Mouse (Mus musculus) cerebellum, adult 2 months (tissue): ENCODE data around the gene Lrmda. TPM values are rescaled to one million over a fixed set of nuclear protein-coding genes. Genes with fewer than 3 reads are reported as not detected.

Experiments used
- DNase-seq, 2 experiments: peaks; one replicate each; pipeline ENCODE4 v3.0.0; 2021
- H3K27ac ChIP-seq: fragments of 200-500 bp; 2 replicates; pipeline ENCODE4 v1.5.1; 2012; ENCODE audit warnings: low read length, control low read depth, inconsistent platforms; ENCODE audit not compliant: insufficient read depth
- H3K27me3 ChIP-seq: fragments of 200-500 bp; 2 replicates; pipeline ENCODE4 v1.6.1; 2012; ENCODE audit warnings: inconsistent platforms, mild to moderate bottlenecking, low read length, moderate library complexity; ENCODE audit not compliant: control insufficient read depth, insufficient read depth
- H3K4me1 ChIP-seq: fragments of 200-500 bp; 2 replicates; pipeline ENCODE4 v1.6.1; 2011; ENCODE audit warnings: low read length; ENCODE audit not compliant: control insufficient read depth, insufficient read depth
- H3K4me3 ChIP-seq: fragments of 200-500 bp; replicated peaks from 2 replicates; pipeline ENCODE3; 2011; ENCODE audit warnings: mild to moderate bottlenecking, low read depth, low read length, control low read depth; ENCODE audit not compliant: insufficient read depth
- CTCF ChIP-seq: fragments of 200-500 bp; IDR thresholded peaks from 2 replicates; pipeline ENCODE4 v1.5.1; 2011; ENCODE audit warnings: low read depth, mild to moderate bottlenecking, control low read depth, low read length, moderate library complexity, borderline replicate concordance; ENCODE audit not compliant: insufficient read depth
- POLR2A ChIP-seq: fragments of 200-500 bp; IDR thresholded peaks from 2 replicates; pipeline ENCODE4 v1.6.1; 2011; ENCODE audit warnings: low read length, control low read depth, borderline replicate concordance; ENCODE audit not compliant: insufficient read depth
- WGBS: fragments of 180-500 bp; shearing (Covaris S2); methylation state at CpG from one replicate; pipeline ENCODE4 v1.1.7; 2018; 5-methylcytosine and 5-hydroxymethylcytosine counted together
- polyA plus RNA-seq: library from polyadenylated mRNA; depleted of rRNA; stranded (reverse); fragments of >200 nt; gene quantifications from 2 replicates; pipeline ENCODE4 v1.2.3, GENCODE M21; 2012

The Lrmda gene
- polyA plus RNA-seq, 1 experiment = 0.65 TPM

GRCm38 (mm10) chr14:22809229-22809628 lies 789.7 kb downstream of the Lrmda start:
- Histone ChIP-seq H3K4me3 (no peak overlapping the region), H3K27me3 (no peaks in the 10 kb centered on the region; the same call in 1 of the 2 replicates), H3K4me1 (no peaks in the 10 kb centered on the region), H3K27ac (no peak overlapping the region)
- TF ChIP-seq POLR2A (no peak), CTCF (no peak)
- no peak for DNase-seq
- 63% methylated on average over 3 of the region's 3 CpGs for WGBS

- 63% methylated on average over 1 of the region's 1 CpGs for WGBS
- TF ChIP-seq POLR2A = no peak
- TF ChIP-seq CTCF = no peak
- Histone ChIP-seq H3K4me3 (no peak overlapping the region), H3K4me1 (no peaks in the 10 kb centered on the region), H3K27me3 (no peaks in the 10 kb centered on the region; the same call in 1 of the 2 replicates), H3K27ac (no peak overlapping the region)
- DNase-seq = no peak
Observed at GRCm38 (mm10) chr14:22810531-22810930, 791.0 kb downstream of the Lrmda start.

- TF ChIP-seq POLR2A (no peak), CTCF (no peak)
- no peak overlapping the region for H3K4me3 ChIP-seq
- 57% methylated on average over 6 of the region's 6 CpGs for WGBS
- no peaks in the 10 kb centered on the region for H3K27me3 ChIP-seq
- H3K4me1 ChIP-seq = no peaks in the 10 kb centered on the region
- H3K27ac ChIP-seq = no peak overlapping the region
- no peak for DNase-seq
Observed at GRCm38 (mm10) chr14:22812824-22813223, 793.3 kb downstream of the Lrmda start.

- WGBS = 43% methylated on average over 7 of the region's 7 CpGs
- Histone ChIP-seq H3K27ac (no peak overlapping the region), H3K4me1 (no peaks in the 10 kb centered on the region), H3K27me3 (no peaks in the 10 kb centered on the region), H3K4me3 (no peak overlapping the region)
- no peak for DNase-seq
- TF ChIP-seq POLR2A (no peak), CTCF (no peak)
Observed at GRCm38 (mm10) chr14:22813389-22813788, 793.9 kb downstream of the Lrmda start.

GRCm38 (mm10) chr14:22814811-22815345 lies 795.4 kb downstream of the Lrmda start:
- DNase-seq = no peak
- TF ChIP-seq CTCF (no peak), POLR2A (no peak)
- H3K4me3 ChIP-seq = no peak overlapping the region
- no peaks in the 10 kb centered on the region for H3K4me1 ChIP-seq
- H3K27me3 ChIP-seq = no peaks in the 10 kb centered on the region
- H3K27ac ChIP-seq = no peak overlapping the region
- 62% methylated on average over 9 of the region's 9 CpGs for WGBS

- Histone ChIP-seq H3K27ac (no peak overlapping the region), H3K4me1 (no peaks in the 10 kb centered on the region), H3K27me3 (no peaks in the 10 kb centered on the region), H3K4me3 (no peak overlapping the region)
- DNase-seq = no peak
- WGBS = 85% methylated on average over 6 of the region's 6 CpGs
- no peak for TF ChIP-seq CTCF
- TF ChIP-seq POLR2A = no peak
Observed at GRCm38 (mm10) chr14:22817346-22818201, 798.1 kb downstream of the Lrmda start.

- no peaks in the 10 kb centered on the region for H3K4me1 ChIP-seq
- no peak for DNase-seq
- no peaks in the 10 kb centered on the region for H3K27me3 ChIP-seq
- no peak overlapping the region for H3K27ac ChIP-seq
- TF ChIP-seq CTCF = no peak
- TF ChIP-seq POLR2A = no peak
- 74% methylated on average over 3 of the region's 3 CpGs for WGBS
- no peak overlapping the region for H3K4me3 ChIP-seq
Observed at GRCm38 (mm10) chr14:22818202-22818530, 798.7 kb downstream of the Lrmda start.

GRCm38 (mm10) chr14:22822942-22823341 lies 803.4 kb downstream of the Lrmda start:
- Histone ChIP-seq H3K4me1 (no peaks in the 10 kb centered on the region), H3K27ac (no peak overlapping the region), H3K27me3 (no peaks in the 10 kb centered on the region), H3K4me3 (no peak overlapping the region)
- WGBS = 71% methylated on average over 3 of the region's 3 CpGs
- DNase-seq = no peak
- TF ChIP-seq POLR2A = no peak
